Mouse (Mus musculus): ENCODE results near the gene Adtrp. TPM values are rescaled to one million over a fixed set of nuclear protein-coding genes. Genes with fewer than 3 reads are reported as not detected.

Gene Adtrp
- polyA plus RNA-seq, 1 experiment = not detected

GRCm38 (mm10) chr13:41872686-41873085 is 25.2 kb upstream of the Adtrp start:
- no peak overlapping the region for H3K27ac ChIP-seq (ENCODE audit: insufficient read depth, low read depth, low read length)
- H3K4me1 ChIP-seq (ENCODE audit: control insufficient read depth, insufficient read depth, low read length) = 0 out of 2 replicates have a peak, but pooled peaks cover 2% of the 10 kb centered on the region
- WGBS = 64% methylated on average over 7 of the region's 7 CpGs
- TF ChIP-seq POLR2A (IDR thresholded peaks at IDR 0.05; ENCODE audit: insufficient read depth, low read depth, low read length) (no peak), CTCF (IDR thresholded peaks at IDR 0.05; ENCODE audit: insufficient read depth, low read depth, low read length) (no peak)
- no peak overlapping the region for H3K4me3 ChIP-seq (ENCODE audit: insufficient read depth, low read depth, low read length)

GRCm38 (mm10) chr13:41872161-41872562 is 24.7 kb upstream of the Adtrp start:
- H3K4me3 ChIP-seq (ENCODE audit: insufficient read depth, low read depth, low read length) = no peak overlapping the region

GRCm38 (mm10) chr13:41867533-41867932 is 20.0 kb upstream of the Adtrp start:
- no peak overlapping the region for H3K4me3 ChIP-seq (ENCODE audit: insufficient read depth, low read depth, low read length)
- TF ChIP-seq POLR2A (IDR thresholded peaks at IDR 0.05; ENCODE audit: insufficient read depth, low read depth, low read length) (no peak), CTCF (IDR thresholded peaks at IDR 0.05; ENCODE audit: insufficient read depth, low read depth, low read length) (no peak)
- WGBS = 91% methylated on average over 2 of the region's 2 CpGs
- H3K4me1 ChIP-seq (ENCODE audit: control insufficient read depth, insufficient read depth, low read length) = 0 out of 2 replicates have a peak, but pooled peaks cover 2% of the 10 kb centered on the region
- no peak overlapping the region for H3K27ac ChIP-seq (ENCODE audit: insufficient read depth, low read depth, low read length)

More at GRCm38 (mm10) chr13:41872161-41872562, 24.7 kb upstream of the Adtrp start:
- Histone ChIP-seq H3K4me1 (ENCODE audit: control insufficient read depth, insufficient read depth, low read length) (0 out of 2 replicates have a peak, but pooled peaks cover 2% of the 10 kb centered on the region), H3K27ac (ENCODE audit: insufficient read depth, low read depth, low read length) (no peak overlapping the region)
- WGBS = 39% methylated on average over 8 of the region's 8 CpGs
- no peak for TF ChIP-seq POLR2A (IDR thresholded peaks at IDR 0.05; ENCODE audit: insufficient read depth, low read depth, low read length)
- no peak for TF ChIP-seq CTCF (IDR thresholded peaks at IDR 0.05; ENCODE audit: insufficient read depth, low read depth, low read length)

GRCm38 (mm10) chr13:41865575-41865974 is 18.1 kb upstream of the Adtrp start:
- 91% methylated on average over 6 of the region's 6 CpGs for WGBS
- TF ChIP-seq CTCF (IDR thresholded peaks at IDR 0.05; ENCODE audit: insufficient read depth, low read depth, low read length) = no peak
- TF ChIP-seq POLR2A (IDR thresholded peaks at IDR 0.05; ENCODE audit: insufficient read depth, low read depth, low read length) = no peak
- Histone ChIP-seq H3K4me1 (ENCODE audit: control insufficient read depth, insufficient read depth, low read length) (0 out of 2 replicates have a peak, but pooled peaks cover 2% of the 10 kb centered on the region), H3K27ac (ENCODE audit: insufficient read depth, low read depth, low read length) (no peak overlapping the region), H3K4me3 (ENCODE audit: insufficient read depth, low read depth, low read length) (no peak overlapping the region)

- Histone ChIP-seq H3K4me3 (ENCODE audit: insufficient read depth, low read depth, low read length) (no peak overlapping the region), H3K27ac (ENCODE audit: insufficient read depth, low read depth, low read length) (no peak overlapping the region), H3K4me1 (ENCODE audit: control insufficient read depth, insufficient read depth, low read length) (0 out of 2 replicates have a peak, but pooled peaks cover 2% of the 10 kb centered on the region)
- TF ChIP-seq POLR2A (IDR thresholded peaks at IDR 0.05; ENCODE audit: insufficient read depth, low read depth, low read length) = no peak
- no peak for TF ChIP-seq CTCF (IDR thresholded peaks at IDR 0.05; ENCODE audit: insufficient read depth, low read depth, low read length)
- 67% methylated on average over 5 of the region's 5 CpGs for whole genome bisulfite sequencing
Observed at GRCm38 (mm10) chr13:41865071-41865470, 17.6 kb upstream of the Adtrp start.

- 82% methylated on average over 15 of the region's 15 CpGs for WGBS
- Histone ChIP-seq H3K4me3 (ENCODE audit: insufficient read depth, low read depth, low read length) (no peak overlapping the region), H3K4me1 (ENCODE audit: control insufficient read depth, insufficient read depth, low read length) (no peaks in the 10 kb centered on the region), H3K27ac (ENCODE audit: insufficient read depth, low read depth, low read length) (no peak overlapping the region)
- TF ChIP-seq POLR2A (IDR thresholded peaks at IDR 0.05; ENCODE audit: insufficient read depth, low read depth, low read length) (no peak), CTCF (IDR thresholded peaks at IDR 0.05; ENCODE audit: insufficient read depth, low read depth, low read length) (no peak)
Observed at GRCm38 (mm10) chr13:41860603-41861405, 13.3 kb upstream of the Adtrp start.

- no peak for TF ChIP-seq POLR2A (IDR thresholded peaks at IDR 0.05; ENCODE audit: insufficient read depth, low read depth, low read length)
- TF ChIP-seq CTCF (IDR thresholded peaks at IDR 0.05; ENCODE audit: insufficient read depth, low read depth, low read length) = no peak
- H3K4me1 ChIP-seq (ENCODE audit: control insufficient read depth, insufficient read depth, low read length) = no peaks in the 10 kb centered on the region
- WGBS = 82% methylated on average over 13 of the region's 13 CpGs
- H3K27ac ChIP-seq (ENCODE audit: insufficient read depth, low read depth, low read length) = no peak overlapping the region
- no peak overlapping the region for H3K4me3 ChIP-seq (ENCODE audit: insufficient read depth, low read depth, low read length)
Observed at GRCm38 (mm10) chr13:41855206-41856185, 8.0 kb upstream of the Adtrp start.

GRCm38 (mm10) chr13:41850727-41851378 is 3.4 kb upstream of the Adtrp start:
- 70% methylated on average over 3 of the region's 3 CpGs for WGBS

More at GRCm38 (mm10) chr13:41850727-41851378, 3.4 kb upstream of the Adtrp start:
- no peak for TF ChIP-seq CTCF (IDR thresholded peaks at IDR 0.05; ENCODE audit: insufficient read depth, low read depth, low read length)
- no peak for TF ChIP-seq POLR2A (IDR thresholded peaks at IDR 0.05; ENCODE audit: insufficient read depth, low read depth, low read length)
- no peak overlapping the region for H3K4me3 ChIP-seq (ENCODE audit: insufficient read depth, low read depth, low read length)
- H3K4me1 ChIP-seq (ENCODE audit: control insufficient read depth, insufficient read depth, low read length) = no peaks in the 10 kb centered on the region
- no peak overlapping the region for H3K27ac ChIP-seq (ENCODE audit: insufficient read depth, low read depth, low read length)

Measured in olfactory bulb, adult 2 months (tissue).